Mouse (Mus musculus) retina, embryonic 14.5 days (tissue): Measurements from ENCODE around the gene Ifit1bl2.
"Not testable (repeated sequence)": the region's sequence is repeated elsewhere in the genome, so short reads cannot be mapped to it uniquely, and the experiment has no call there.

Experiments
- DNase-seq: peaks from one replicate; pipeline ENCODE4 v3.0.0-alpha.2; 2015; ENCODE audit warnings: low spot score

Ifit1bl2 gene

GRCm38 (mm10) chr19:34607237-34608051, 33.1 kb downstream of the Ifit1bl2 start, which contains the start of gene Ifit3b:
Gene Ifit3b, plus strand, starts transcription at chr19:34607970.
- not testable (repeated sequence) for DNase-seq

- no peak for DNase-seq
Measured at GRCm38 (mm10) chr19:34605472-34605871, 35.1 kb downstream of the Ifit1bl2 start.

GRCm38 (mm10) chr19:34601888-34602287, 38.7 kb downstream of the Ifit1bl2 start, which contains the start of gene Ifit1bl1:
Gene Ifit1bl1, minus strand, starts transcription at chr19:34601956.
- not testable (repeated sequence) for DNase-seq

GRCm38 (mm10) chr19:34599250-34599649, 41.3 kb downstream of the Ifit1bl2 start:
- DNase-seq: not testable (repeated sequence)

DNA sequence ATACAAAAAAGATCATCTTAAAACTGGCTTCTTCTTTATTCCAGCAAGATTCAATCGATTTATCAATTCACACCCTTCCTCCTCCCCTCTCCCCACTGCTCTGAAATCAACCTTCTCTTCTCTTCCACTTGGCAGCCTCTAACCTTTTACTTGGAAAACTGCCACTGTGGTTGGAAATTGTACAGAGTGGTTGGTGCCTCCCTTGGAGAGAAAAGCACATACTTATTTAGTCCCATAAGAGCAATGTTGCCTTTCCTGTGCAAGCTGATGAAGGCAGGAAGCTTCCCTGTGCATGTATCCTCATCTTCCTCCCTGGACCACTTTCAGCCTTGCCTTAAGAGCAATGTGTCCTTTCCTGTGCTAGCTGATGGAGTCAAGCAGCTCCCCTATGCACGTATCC, 42.2 kb downstream of the Ifit1bl2 start:
- DNase-seq: no peak

DNA sequence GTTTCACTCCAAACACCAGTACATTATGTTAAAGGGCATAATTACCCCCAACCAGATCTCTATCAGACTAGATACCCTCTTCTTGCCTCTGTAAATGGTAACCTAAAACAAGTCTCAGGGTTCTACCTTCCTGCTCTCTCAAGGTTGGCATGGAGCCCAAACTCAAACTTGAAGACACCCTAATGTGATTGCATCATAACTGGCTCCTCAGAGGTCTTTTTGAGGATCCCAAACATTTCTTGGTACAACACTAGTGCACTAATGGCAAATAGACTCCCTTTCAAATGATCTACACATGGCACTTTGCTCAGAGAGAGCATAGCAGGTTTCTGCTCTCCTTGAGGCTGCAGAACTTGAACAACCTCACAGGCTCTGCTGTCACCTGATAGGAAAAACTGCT, 43.7 kb downstream of the Ifit1bl2 start:
- no peak for DNase-seq

- DNase-seq: not testable (repeated sequence)
Measured at GRCm38 (mm10) chr19:34594523-34594922, 46.0 kb downstream of the Ifit1bl2 start.

GRCm38 (mm10) chr19:34593456-34593855, 47.1 kb downstream of the Ifit1bl2 start:
- no peak for DNase-seq

- DNase-seq: no peak
Measured at GRCm38 (mm10) chr19:34588959-34589358, 51.6 kb downstream of the Ifit1bl2 start.

DNA sequence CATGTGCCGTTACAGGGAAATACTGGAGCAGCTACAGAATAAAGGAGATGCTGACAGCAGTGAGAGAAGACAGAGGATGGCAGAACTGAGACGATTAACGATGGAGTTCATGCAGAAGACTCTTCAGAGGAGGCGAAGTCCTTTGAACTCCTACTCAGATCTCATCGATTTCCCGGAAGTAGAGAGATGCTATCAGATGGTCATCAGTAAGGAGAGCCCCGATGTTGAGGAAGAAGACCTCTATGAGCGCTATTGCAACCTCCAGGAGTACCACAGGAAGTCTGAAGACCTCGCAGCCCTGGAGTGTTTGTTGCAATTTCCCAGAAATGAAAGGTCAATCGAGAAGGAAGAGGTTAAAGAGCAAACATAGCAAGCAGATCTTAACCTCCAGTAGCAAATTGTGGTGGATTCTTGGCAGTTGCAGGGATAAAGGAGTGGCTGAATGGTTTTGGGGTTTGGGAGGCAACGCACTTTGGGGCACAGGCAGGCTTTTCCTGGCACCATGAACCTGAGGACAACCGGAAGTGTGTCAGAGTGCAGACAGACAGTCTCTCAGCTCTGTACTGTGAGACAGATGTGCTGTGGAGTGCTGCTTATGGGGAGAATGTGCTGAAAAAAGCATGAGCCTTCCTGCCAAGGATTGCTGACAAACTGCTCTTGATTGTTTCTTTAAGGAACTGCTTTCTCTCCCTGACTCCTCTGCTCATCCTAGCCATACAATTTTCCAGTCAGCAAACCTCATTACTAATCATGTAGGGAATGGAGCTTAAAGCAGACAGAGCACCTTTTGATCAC, 52.4 kb downstream of the Ifit1bl2 start:
- DNase-seq: not testable (repeated sequence)

DNA sequence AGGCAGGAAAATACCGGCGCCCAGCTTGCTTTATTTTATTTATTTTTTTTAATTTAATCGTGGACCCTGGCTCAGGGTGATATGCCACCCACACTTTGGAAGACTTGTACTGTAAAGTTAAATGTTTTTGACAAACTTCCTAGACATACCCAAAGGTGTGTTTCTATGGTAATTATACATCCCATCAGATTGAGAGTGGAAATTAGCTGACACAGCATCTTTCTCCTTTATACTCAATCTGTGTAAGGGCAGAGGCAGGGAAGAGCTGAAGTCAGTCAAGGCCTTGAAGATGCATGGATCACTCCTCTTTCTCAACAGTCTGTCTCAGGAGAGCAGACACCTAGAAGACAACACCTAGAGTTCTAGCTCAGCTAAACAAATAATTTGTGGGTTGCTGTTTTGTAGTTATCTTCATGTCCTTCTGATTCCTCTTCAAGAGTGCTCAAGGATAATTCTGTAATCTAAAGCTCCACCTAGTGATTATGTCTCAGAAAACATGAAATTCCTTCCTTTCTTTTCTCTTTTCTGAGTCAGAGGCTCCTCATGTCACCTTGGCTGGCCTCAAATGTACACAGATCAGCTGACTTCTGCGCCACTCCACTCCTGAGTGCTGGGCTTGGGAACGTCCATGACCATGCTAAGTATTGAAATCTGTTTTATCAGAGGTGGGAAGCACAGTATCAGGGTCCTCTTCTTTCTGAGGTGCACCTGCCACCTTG, 54.6 kb downstream of the Ifit1bl2 start:
- not testable (repeated sequence) for DNase-seq

DNA sequence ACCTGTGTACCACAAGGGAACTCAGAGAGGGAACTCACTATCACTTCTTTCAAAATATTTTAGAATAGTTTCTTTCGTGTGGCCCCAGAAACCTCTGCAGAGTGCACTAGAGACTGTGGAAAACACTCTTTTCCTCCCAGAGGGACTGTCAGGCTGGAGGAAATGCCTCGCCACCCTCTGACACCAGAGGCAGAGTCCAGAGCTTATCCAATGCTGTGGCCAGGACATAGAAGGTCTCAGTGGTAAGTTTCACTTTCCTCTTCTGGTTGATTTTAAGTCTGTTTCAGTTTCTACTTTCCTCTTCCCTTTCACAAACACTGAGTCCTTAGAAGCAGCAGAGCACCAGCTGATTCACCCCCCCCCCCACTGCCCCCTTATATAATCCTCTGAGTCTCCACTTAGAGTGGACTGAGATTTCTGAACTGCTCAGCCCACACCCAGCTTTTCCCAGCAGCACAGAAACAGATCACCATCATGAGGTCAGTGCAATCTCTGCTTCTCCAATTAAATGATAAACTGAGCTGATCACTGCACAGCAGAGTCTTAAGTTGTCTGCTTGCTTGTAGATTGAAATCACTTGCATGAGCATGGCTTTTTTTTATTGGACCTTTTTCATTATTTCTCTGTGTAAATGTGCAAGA, 57.3 kb downstream of the Ifit1bl2 start, which contains the start of gene Ifit3:
TSS of gene Ifit3 (plus strand) at position 406 of the 641 bp plus-strand sequence.
- not testable (repeated sequence) for DNase-seq

DNA sequence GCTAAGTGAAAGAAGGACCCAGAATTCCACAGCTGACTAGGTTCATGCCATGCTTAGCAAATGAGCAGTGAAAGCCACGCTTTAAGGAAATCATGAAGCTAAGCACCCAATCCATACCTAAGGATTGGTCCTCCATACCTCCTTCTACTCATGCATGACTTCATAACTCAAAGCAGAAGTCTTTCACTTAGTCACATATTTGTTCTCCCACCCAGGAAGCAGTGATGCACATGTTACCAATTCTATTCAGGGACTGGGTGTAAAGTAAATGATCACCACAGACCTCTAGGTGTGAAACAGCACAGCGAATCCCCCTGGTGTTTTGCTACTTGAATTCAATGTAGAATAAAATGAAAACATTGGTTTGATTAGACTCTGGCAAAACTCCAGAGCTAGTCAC, 57.8 kb downstream of the Ifit1bl2 start:
- DNase-seq: not testable (repeated sequence)

DNA sequence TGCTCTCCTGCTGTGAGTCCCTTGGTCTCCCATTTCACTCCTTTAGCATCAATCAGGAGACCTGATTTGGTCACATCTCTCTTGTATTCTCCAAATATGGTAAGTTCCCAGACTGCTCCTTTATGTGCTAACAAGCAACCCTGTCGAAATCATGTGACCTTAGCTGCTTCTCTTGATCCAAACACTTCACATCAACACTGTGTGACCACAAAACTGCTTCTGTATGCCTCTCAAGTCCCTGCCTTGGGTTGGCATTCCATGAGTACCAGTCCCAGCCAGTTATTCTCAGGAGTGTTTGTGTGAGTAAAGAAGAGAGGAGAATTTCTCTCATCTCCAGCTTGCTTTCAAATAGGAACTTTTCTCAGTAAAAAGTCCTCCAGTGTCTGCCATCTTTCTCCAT, 63.4 kb downstream of the Ifit1bl2 start:
- DNase-seq: no peak

DNA sequence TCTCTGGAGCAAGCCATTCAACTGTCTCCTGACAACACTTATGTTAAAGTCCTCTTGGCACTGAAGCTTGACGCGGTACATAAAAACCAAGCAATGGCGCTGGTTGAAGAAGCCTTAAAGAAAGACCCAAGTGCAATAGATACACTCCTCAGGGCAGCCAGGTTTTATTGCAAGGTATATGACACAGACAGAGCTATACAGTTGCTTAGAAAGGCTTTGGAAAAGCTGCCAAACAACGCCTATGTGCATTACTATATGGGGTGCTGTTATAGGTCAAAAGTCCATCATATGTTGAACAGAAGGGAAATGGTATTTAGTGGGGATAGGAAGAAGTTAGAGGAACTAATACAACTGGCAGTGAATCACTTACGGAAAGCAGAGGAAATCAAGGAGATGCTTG, 66.9 kb downstream of the Ifit1bl2 start:
- no peak for DNase-seq

DNA sequence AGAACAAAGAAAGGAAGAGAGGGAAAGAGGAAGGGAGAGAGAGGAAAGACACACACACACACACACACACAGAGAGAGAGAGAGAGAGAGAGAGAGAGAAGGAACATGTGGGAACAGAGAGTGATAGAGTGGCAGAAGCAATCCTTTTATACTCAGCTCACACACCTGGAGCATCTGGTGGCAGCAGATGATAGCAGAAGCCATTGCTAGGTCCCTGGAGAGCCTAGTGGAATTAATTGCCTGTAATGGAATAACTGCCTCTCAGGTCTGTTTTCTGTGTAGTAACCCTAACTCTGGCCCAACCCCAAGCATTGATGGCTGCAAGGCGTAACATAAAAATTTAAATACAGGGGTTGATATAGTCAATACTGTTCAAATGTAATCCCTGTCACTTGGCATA, 69.5 kb downstream of the Ifit1bl2 start:
- DNase-seq: no peak

GRCm38 (mm10) chr19:34569896-34570476, 70.6 kb downstream of the Ifit1bl2 start:
- DNase-seq: no peak

- no peak for DNase-seq
Measured at GRCm38 (mm10) chr19:34568988-34569895, 71.3 kb downstream of the Ifit1bl2 start.
